Mouse (Mus musculus): ENCODE data around the gene Clca3a2. TPM values are rescaled to one million over a fixed set of nuclear protein-coding genes. Genes with fewer than 3 reads are reported as not detected.
"Not testable (repeated sequence)": the region's sequence is repeated elsewhere in the genome, so short reads cannot be mapped to it uniquely, and the experiment has no call there.

The Clca3a2 gene
- polyA plus RNA-seq (2014; fragmentation: Nextera tagmentation; extraction: Ambion mirVana) = 0.29 TPM in 1 of 2 replicates, not detected in the other

DNA sequence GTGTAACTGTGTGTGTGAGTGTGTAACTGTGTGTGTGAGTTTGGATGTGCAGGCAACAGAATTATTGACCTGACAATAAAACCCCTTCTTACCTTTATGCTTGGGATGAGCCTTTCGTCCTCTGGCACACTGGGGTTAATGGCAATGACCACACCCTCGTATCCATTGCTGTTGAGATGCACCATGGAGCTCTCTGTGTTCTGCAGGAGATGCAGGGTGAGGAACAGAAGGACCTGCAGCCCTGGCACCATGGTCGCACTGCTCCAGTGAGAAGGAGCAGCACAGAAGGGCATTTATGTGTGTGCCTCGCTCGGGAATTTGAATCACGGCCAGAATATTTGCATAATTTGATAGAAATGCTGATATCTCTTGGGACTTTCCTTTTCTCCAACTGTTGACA is at the start of gene Clca3a2:
Gene Clca3a2 (minus strand): TSS at position 276 of the 400 bp plus-strand sequence.
- H3K9ac ChIP-seq (ENCODE audit: low read depth, low read length); H3K4me3 ChIP-seq (ENCODE audit: low read depth, low read length); H3K27me3 ChIP-seq (ENCODE audit: control insufficient read depth, insufficient read depth, low read length); DNase-seq (ENCODE audit: low spot score); H3K27ac ChIP-seq (ENCODE audit: low read depth, low read length); H3K36me3 ChIP-seq (ENCODE audit: control insufficient read depth, insufficient read depth, low read length); H3K4me2 ChIP-seq (replicated peaks; ENCODE audit: low read depth, low read length); H3K9me3 ChIP-seq (ENCODE audit: control insufficient read depth, low read length); ATAC-seq (ENCODE audit: low FRiP score); H3K4me1 ChIP-seq (replicated peaks; ENCODE audit: control insufficient read depth, insufficient read depth, low read length): not testable (repeated sequence)
- 90% methylated on average over 4 of the region's 6 CpGs for WGBS

DNA sequence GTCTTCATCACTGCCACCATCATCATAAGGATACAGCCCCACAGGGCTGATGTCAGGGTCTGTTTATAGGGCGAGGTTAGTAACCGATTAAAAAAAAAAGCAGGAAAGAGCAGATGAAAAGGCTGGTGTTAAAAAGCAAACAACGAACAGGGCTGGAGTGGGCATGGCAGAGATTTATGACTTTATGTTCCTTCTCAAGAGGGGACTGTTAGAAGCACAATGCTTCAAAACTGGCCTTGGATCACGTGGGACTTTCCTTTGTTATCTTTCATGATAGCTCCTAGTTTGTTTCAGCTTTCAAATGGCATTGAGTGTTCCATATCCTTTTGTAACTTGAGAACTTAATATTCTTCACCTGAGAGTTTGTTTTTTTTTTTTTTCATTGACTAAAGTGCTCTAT is 30.3 kb upstream of the Clca3a2 start:
- Histone ChIP-seq H3K9me3 (ENCODE audit: control insufficient read depth, low read length) (no peaks in the 10 kb centered on the region), H3K4me2 (replicated peaks; ENCODE audit: low read depth, low read length) (no peak overlapping the region), H3K36me3 (ENCODE audit: control insufficient read depth, insufficient read depth, low read length) (no peaks in the 10 kb centered on the region), H3K27ac (ENCODE audit: low read depth, low read length) (no peak overlapping the region), H3K27me3 (ENCODE audit: control insufficient read depth, insufficient read depth, low read length) (no peaks in the 10 kb centered on the region), H3K4me3 (ENCODE audit: low read depth, low read length) (no peak overlapping the region), H3K9ac (ENCODE audit: low read depth, low read length) (no peak overlapping the region), H3K4me1 (replicated peaks; ENCODE audit: control insufficient read depth, insufficient read depth, low read length) (no peaks in the 10 kb centered on the region)
- DNase-seq (ENCODE audit: low spot score) (no peak), ATAC-seq (ENCODE audit: low FRiP score) (no peak)
- WGBS = 61% methylated on average over 4 of the region's 4 CpGs

- not testable (repeated sequence) for H3K4me2 ChIP-seq (replicated peaks; ENCODE audit: low read depth, low read length); H3K4me1 ChIP-seq (replicated peaks; ENCODE audit: control insufficient read depth, insufficient read depth, low read length); H3K4me3 ChIP-seq (ENCODE audit: low read depth, low read length); H3K9ac ChIP-seq (ENCODE audit: low read depth, low read length); ATAC-seq (ENCODE audit: low FRiP score); H3K36me3 ChIP-seq (ENCODE audit: control insufficient read depth, insufficient read depth, low read length); H3K27ac ChIP-seq (ENCODE audit: low read depth, low read length); H3K27me3 ChIP-seq (ENCODE audit: control insufficient read depth, insufficient read depth, low read length); H3K9me3 ChIP-seq (ENCODE audit: control insufficient read depth, low read length); DNase-seq (ENCODE audit: low spot score)
- 88% methylated on average over 8 of the region's 9 CpGs for WGBS
Measured at GRCm38 (mm10) chr3:144849014-144849556, 29.8 kb upstream of the Clca3a2 start, which contains the start of gene Clca3b. Gene Clca3b, minus strand, starts transcription at chr3:144849357.

GRCm38 (mm10) chr3:144827257-144827656 is 8.0 kb upstream of the Clca3a2 start:
- DNase-seq (ENCODE audit: low spot score) (no peak), ATAC-seq (ENCODE audit: low FRiP score) (no peak)
- Histone ChIP-seq H3K4me1 (replicated peaks; ENCODE audit: control insufficient read depth, insufficient read depth, low read length) (no peaks in the 10 kb centered on the region), H3K36me3 (ENCODE audit: control insufficient read depth, insufficient read depth, low read length) (no peaks in the 10 kb centered on the region), H3K27ac (ENCODE audit: low read depth, low read length) (no peak overlapping the region), H3K9me3 (ENCODE audit: control insufficient read depth, low read length) (no peaks in the 10 kb centered on the region), H3K4me3 (ENCODE audit: low read depth, low read length) (no peak overlapping the region), H3K4me2 (replicated peaks; ENCODE audit: low read depth, low read length) (no peak overlapping the region), H3K27me3 (ENCODE audit: control insufficient read depth, insufficient read depth, low read length) (no peaks in the 10 kb centered on the region), H3K9ac (ENCODE audit: low read depth, low read length) (no peak overlapping the region)
- 86% methylated on average over 6 of the region's 6 CpGs for WGBS

DNA sequence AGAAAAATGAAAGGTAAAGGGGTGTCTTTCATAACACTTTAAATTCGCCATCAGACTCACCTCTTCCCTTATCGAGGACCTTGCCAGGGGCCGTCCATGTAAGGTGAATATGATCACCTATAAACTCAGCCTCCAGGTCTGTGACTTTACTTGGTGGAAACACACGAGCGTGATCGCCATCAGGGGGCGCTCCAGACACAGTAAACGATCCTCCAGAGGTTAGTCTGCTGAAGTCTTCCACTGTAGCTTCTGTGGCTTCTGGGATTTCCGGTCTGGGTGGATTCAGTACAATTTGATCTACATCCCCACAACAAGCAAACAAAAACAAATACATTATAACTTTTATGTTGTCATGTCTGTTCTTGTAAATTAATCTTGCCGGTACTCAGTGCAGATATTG is 5.9 kb upstream of the Clca3a2 start:
- ATAC-seq (ENCODE audit: low FRiP score) (peak; percentile 86), DNase-seq (ENCODE audit: low spot score) (peak; percentile 90)
- Histone ChIP-seq H3K27me3 (ENCODE audit: control insufficient read depth, insufficient read depth, low read length) (no peaks in the 10 kb centered on the region), H3K4me1 (replicated peaks; ENCODE audit: control insufficient read depth, insufficient read depth, low read length) (no peaks in the 10 kb centered on the region), H3K9ac (ENCODE audit: low read depth, low read length) (no peak overlapping the region), H3K27ac (ENCODE audit: low read depth, low read length) (no peak overlapping the region), H3K4me2 (replicated peaks; ENCODE audit: low read depth, low read length) (no peak overlapping the region), H3K4me3 (ENCODE audit: low read depth, low read length) (no peak overlapping the region), H3K36me3 (ENCODE audit: control insufficient read depth, insufficient read depth, low read length) (no peaks in the 10 kb centered on the region), H3K9me3 (ENCODE audit: control insufficient read depth, low read length) (no peaks in the 10 kb centered on the region)
- 23% methylated on average over 10 of the region's 10 CpGs for WGBS

DNA sequence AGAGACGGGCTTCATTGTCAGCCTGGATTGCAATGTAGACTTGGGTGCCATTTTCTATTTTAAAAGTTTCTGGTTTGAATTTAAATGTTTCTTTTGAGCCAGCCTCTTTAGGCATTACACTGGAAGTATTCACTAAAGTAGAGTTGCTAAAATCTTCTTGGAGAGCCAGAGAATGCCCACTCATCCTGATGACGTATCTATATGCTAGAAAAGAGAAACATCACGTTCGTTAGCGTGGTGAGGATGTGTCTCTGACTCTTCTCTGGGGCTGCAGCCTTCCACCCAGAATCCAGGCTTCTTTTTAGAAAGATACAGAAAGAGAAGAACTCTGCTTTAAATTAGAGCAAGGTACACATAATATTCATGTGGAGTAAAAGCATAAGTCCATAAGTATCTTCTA is 4.0 kb upstream of the Clca3a2 start:
- no peaks in the 10 kb centered on the region for H3K4me1 ChIP-seq (replicated peaks; ENCODE audit: control insufficient read depth, insufficient read depth, low read length)
- no peak overlapping the region for H3K4me3 ChIP-seq (ENCODE audit: low read depth, low read length)
- WGBS = 86% methylated on average over 5 of the region's 5 CpGs
- DNase-seq (ENCODE audit: low spot score) (no peak), ATAC-seq (ENCODE audit: low FRiP score) (no peak)
- no peaks in the 10 kb centered on the region for H3K9me3 ChIP-seq (ENCODE audit: control insufficient read depth, low read length)
- no peaks in the 10 kb centered on the region for H3K27me3 ChIP-seq (ENCODE audit: control insufficient read depth, insufficient read depth, low read length)
- no peak overlapping the region for H3K9ac ChIP-seq (ENCODE audit: low read depth, low read length)
- H3K36me3 ChIP-seq (ENCODE audit: control insufficient read depth, insufficient read depth, low read length) = no peaks in the 10 kb centered on the region
- no peak overlapping the region for H3K4me2 ChIP-seq (replicated peaks; ENCODE audit: low read depth, low read length)
- no peak overlapping the region for H3K27ac ChIP-seq (ENCODE audit: low read depth, low read length)

GRCm38 (mm10) chr3:144820632-144821031 is 1.3 kb upstream of the Clca3a2 start:
- H3K4me2 ChIP-seq (replicated peaks; ENCODE audit: low read depth, low read length) = no peak overlapping the region
- H3K27me3 ChIP-seq (ENCODE audit: control insufficient read depth, insufficient read depth, low read length) = no peaks in the 10 kb centered on the region
- no peak for DNase-seq (ENCODE audit: low spot score)
- no peaks in the 10 kb centered on the region for H3K9me3 ChIP-seq (ENCODE audit: control insufficient read depth, low read length)
- no peak for ATAC-seq (ENCODE audit: low FRiP score)
- WGBS = 72% methylated on average over 1 of the region's 1 CpGs
- H3K4me1 ChIP-seq (replicated peaks; ENCODE audit: control insufficient read depth, insufficient read depth, low read length) = no peaks in the 10 kb centered on the region
- H3K36me3 ChIP-seq (ENCODE audit: control insufficient read depth, insufficient read depth, low read length) = no peaks in the 10 kb centered on the region
- H3K9ac ChIP-seq (ENCODE audit: low read depth, low read length) = no peak overlapping the region
- H3K4me3 ChIP-seq (ENCODE audit: low read depth, low read length) = no peak overlapping the region
- H3K27ac ChIP-seq (ENCODE audit: low read depth, low read length) = no peak overlapping the region

GRCm38 (mm10) chr3:144813336-144813735 is 6.0 kb downstream of the Clca3a2 start:
- H3K9ac ChIP-seq (ENCODE audit: low read depth, low read length); H3K27me3 ChIP-seq (ENCODE audit: control insufficient read depth, insufficient read depth, low read length); ATAC-seq (ENCODE audit: low FRiP score); H3K36me3 ChIP-seq (ENCODE audit: control insufficient read depth, insufficient read depth, low read length); H3K4me2 ChIP-seq (replicated peaks; ENCODE audit: low read depth, low read length); H3K4me1 ChIP-seq (replicated peaks; ENCODE audit: control insufficient read depth, insufficient read depth, low read length); DNase-seq (ENCODE audit: low spot score); H3K27ac ChIP-seq (ENCODE audit: low read depth, low read length); H3K9me3 ChIP-seq (ENCODE audit: control insufficient read depth, low read length); H3K4me3 ChIP-seq (ENCODE audit: low read depth, low read length): not testable (repeated sequence)
- WGBS = 91% methylated on average over 6 of the region's 6 CpGs

GRCm38 (mm10) chr3:144811821-144812220 is 7.5 kb downstream of the Clca3a2 start:
- DNase-seq (ENCODE audit: low spot score) = no peak
- Histone ChIP-seq H3K27ac (ENCODE audit: low read depth, low read length) (no peak overlapping the region), H3K4me3 (ENCODE audit: low read depth, low read length) (no peak overlapping the region), H3K9me3 (ENCODE audit: control insufficient read depth, low read length) (no peaks in the 10 kb centered on the region), H3K27me3 (ENCODE audit: control insufficient read depth, insufficient read depth, low read length) (no peaks in the 10 kb centered on the region), H3K4me1 (replicated peaks; ENCODE audit: control insufficient read depth, insufficient read depth, low read length) (no peaks in the 10 kb centered on the region), H3K36me3 (ENCODE audit: control insufficient read depth, insufficient read depth, low read length) (no peaks in the 10 kb centered on the region), H3K4me2 (replicated peaks; ENCODE audit: low read depth, low read length) (no peak overlapping the region), H3K9ac (ENCODE audit: low read depth, low read length) (no peak overlapping the region)
- ATAC-seq (ENCODE audit: low FRiP score) = no peak
- 33% methylated on average over 3 of the region's 3 CpGs for WGBS

Data from hindbrain, embryonic 11.5 days (tissue).